ENCODE assay signal across 24 mouse cellular contexts in the genomic region with DNA sequence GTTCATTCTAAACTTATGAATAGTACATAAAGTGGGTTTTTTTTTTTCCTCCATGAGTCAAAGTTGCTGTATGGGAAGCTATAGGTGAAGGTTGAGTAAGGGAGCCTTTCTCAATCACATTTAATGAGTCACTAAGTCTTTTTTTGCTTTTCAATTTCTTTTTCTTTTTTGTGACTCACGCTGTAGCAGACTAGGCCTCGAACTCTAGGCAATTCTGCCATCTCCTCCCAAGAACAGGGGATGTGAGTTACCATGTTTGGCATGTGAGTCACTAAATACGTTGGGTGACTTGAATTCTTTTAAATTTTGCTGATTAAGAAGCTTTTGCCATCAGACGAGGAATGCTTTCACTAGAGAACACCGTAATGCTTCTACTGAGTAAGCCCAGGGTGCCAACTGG. TPM values are rescaled to one million over a fixed set of nuclear protein-coding genes. Genes with fewer than 3 reads are reported as not detected.
"Had no signal": no experiment of that assay in that cellular context is flagged by ENCODE, and none has a peak within 500 bp of the region (broad histone marks: within the 10 kb centered on the region; RNA-seq: fewer than 3 reads in every experiment).

No protein-coding gene starts in this region.

- H3K27ac ChIP-seq: heart, adult 2 months; heart, embryonic 13.5 days; heart, embryonic 15.5 days; hindbrain, embryonic 13.5 days; hindbrain, embryonic 15.5 days; hindbrain, postnatal 0 days; kidney, embryonic 15.5 days; kidney, postnatal 0 days; left cerebral cortex, adult 2 months; limb, embryonic 10.5 days; limb, embryonic 12.5 days; liver, embryonic 13.5 days had no signal

- DNase-seq: gastrocnemius, postnatal 14 days; gastrocnemius, postnatal 36 days; heart, adult 2 months; heart, postnatal 14 days; heart, postnatal 36 days; kidney, adult 11 months; kidney, adult 2 months; kidney, adult 9 months; kidney, postnatal 14 days; kidney, postnatal 36 days; layer of hippocampus, adult 9-11 months; layer of hippocampus, postnatal 36 days; liver; liver, embryonic 13.5 days had no signal

- H3K4me3 ChIP-seq: heart, adult 2 months; heart, embryonic 13.5 days; heart, embryonic 15.5 days; hindbrain, embryonic 13.5 days; hindbrain, embryonic 15.5 days; kidney, embryonic 15.5 days; left cerebral cortex, adult 2 months; limb, embryonic 10.5 days; limb, embryonic 12.5 days; liver, embryonic 13.5 days had no signal

RNA-seq across cellular contexts. Expression of gene Rab39, which starts 10.2 kb away (rescaled TPM):
- total RNA-seq: gastrocnemius, postnatal 14 days; gastrocnemius, postnatal 36 days had no signal
